Mouse (Mus musculus) thymus, adult 18-20 months (tissue): ENCODE measurements around the gene Stambp.
"Not testable (repeated sequence)": the region's sequence is repeated elsewhere in the genome, so short reads cannot be mapped to it uniquely, and the experiment has no call there.

Source experiments
- DNase-seq, 2 experiments: peaks; one replicate each; pipeline ENCODE4 v3.0.0; 2022; ENCODE audit warnings: mixed read lengths in 2 of 2

Gene Stambp

GRCm38 (mm10) chr6:83572671-83573070 is at the start of gene Stambp:
Gene Stambp, minus strand, starts transcription at chr6:83572729.
- peak in 1 of 2 experiments; percentile 21 for DNase-seq

DNA sequence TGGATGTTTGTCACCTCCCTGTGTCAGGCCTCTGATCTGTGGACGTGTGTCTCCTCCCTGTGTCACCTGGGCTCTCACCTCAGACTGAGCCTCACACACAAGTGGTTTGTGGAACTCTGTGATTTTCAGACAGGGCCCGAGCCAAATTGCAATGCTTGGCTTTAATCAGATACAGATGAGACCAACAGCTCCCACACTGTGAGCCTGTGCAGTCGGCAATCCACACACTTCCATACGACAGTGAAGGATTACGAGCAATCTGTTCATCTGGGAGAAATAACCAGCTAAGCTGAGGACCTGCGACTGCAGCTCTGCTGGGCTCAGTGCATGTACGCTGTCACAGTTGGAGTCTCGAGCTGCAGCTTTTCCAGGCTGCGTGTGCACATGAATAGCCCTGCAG is 47.4 kb upstream of the Stambp start:
- DNase-seq: no peak

- no peak for DNase-seq
These were observed 45.2 kb upstream of the Stambp start for GRCm38 (mm10) chr6:83617581-83618335.

DNA sequence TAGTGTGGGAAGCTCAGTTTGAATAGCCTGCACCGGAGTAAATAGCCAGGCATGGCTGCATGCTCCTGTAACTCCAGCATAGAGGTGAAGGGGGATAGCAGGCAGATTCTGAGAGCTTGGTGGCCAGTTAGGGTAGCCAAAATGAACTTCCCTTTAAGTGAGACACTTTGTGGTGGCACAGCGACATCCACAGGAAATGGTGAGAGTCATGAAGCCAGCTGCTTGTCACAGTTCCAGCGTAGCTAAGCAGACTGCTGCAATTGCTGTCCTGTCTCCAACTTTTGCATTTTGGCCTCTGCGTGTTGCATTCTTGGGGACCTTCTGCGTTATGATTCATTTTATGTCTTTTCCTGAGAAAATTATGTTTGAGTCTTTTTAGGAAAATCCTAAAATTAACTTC is 44.0 kb upstream of the Stambp start:
- no peak for DNase-seq

- DNase-seq: no peak
These were observed 41.9 kb upstream of the Stambp start for GRCm38 (mm10) chr6:83614469-83614868.

GRCm38 (mm10) chr6:83612976-83613375 is 40.4 kb upstream of the Stambp start:
- DNase-seq: no peak

GRCm38 (mm10) chr6:83599636-83600174 is 27.2 kb upstream of the Stambp start:
- no peak for DNase-seq

GRCm38 (mm10) chr6:83599060-83599550 is 26.6 kb upstream of the Stambp start:
- DNase-seq: no peak

- DNase-seq: peak in 1 of 2 experiments; percentile 25
These were observed 26.1 kb upstream of the Stambp start for GRCm38 (mm10) chr6:83598646-83599045.

- no peak for DNase-seq
These were observed 25.5 kb upstream of the Stambp start for GRCm38 (mm10) chr6:83597988-83598387.

- DNase-seq: no peak
These were observed 22.5 kb upstream of the Stambp start for GRCm38 (mm10) chr6:83595035-83595434.

DNA sequence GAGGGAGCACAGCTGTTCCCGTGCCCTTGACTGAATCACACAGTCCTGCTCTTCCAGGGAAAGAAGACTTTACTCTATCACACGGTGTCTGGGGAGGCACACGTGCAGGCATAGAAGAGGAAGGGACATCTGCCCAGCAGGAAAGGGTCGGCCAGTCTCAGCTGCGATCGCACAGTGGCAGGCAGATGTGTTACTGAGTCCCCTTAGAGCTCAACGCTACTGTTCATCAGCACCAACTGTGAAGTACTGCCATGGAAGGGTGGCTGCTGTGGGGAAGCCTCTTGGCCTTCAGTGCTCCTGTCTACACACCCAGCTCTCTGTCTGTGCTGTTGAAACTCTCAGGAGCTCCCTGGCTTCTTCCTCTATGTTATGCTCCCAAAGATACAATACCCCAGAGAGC is 21.4 kb upstream of the Stambp start:
- DNase-seq: no peak

GRCm38 (mm10) chr6:83592051-83592450 is 19.5 kb upstream of the Stambp start:
- DNase-seq: no peak

- DNase-seq: no peak
These were observed 17.8 kb upstream of the Stambp start for GRCm38 (mm10) chr6:83590301-83590700.

GRCm38 (mm10) chr6:83587191-83587590 is 14.7 kb upstream of the Stambp start:
- DNase-seq: not testable (repeated sequence)

DNA sequence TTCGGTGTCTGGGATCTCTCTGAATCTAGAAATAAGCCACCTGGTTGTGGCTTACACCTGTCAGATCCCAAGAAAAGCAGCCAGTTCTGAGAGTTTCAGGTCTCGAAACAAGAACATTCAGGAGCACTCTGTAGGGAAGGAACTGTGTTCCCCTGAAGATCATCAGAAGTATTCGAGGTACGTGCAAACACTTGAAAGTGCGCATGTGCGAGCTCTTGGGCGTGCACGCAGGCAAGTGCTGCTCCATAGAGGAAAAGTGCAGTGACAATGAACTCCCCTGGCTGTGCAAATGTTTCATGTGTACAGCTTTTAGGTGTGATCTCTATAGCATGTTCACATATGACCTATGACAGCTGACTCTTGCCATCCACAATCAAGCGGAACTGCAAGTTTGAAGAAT is 12.8 kb upstream of the Stambp start:
- DNase-seq: not testable (repeated sequence)

DNA sequence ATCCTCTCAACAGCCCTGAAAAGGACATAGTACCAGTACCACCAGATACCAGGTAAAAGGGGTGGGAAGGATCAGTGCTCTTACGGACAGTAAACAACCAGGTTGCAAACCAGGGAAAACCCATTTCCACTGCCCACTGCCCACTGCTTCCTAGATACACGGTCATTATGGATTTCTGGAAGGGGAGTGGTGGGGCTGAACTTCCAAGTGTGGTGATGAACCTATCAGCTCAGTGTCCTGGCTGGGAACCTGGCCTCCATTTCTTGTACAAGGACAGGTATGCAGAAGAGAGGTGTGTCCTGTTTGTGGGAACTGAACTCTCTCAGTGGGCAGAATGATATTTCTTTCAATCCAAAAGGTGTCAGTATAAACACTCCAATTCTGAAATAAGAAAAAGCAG is 11.1 kb upstream of the Stambp start:
- DNase-seq: no peak

- no peak for DNase-seq
These were observed 10.4 kb upstream of the Stambp start for GRCm38 (mm10) chr6:83582938-83583270.

GRCm38 (mm10) chr6:83582135-83582937 is 9.8 kb upstream of the Stambp start:
- no peak for DNase-seq

DNA sequence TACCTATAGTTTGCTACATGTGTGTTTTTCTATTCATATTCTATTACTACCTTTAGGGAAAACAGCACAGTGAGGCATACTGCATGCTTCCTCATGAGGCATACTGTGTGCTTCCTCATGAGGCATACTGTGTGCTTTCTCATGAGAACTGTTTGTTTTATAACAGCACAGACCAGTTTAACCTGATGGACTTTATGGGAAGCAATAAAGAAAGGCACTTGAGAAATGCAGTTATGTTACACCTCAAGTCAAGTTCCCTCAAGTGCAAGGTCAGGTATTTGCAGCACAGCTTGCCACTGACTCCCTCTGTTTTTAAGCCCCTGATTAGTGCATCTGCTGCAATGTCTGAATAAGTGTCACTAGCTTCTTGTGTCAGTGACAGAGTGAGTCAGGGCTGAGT is 5.0 kb upstream of the Stambp start:
- DNase-seq: no peak

DNA sequence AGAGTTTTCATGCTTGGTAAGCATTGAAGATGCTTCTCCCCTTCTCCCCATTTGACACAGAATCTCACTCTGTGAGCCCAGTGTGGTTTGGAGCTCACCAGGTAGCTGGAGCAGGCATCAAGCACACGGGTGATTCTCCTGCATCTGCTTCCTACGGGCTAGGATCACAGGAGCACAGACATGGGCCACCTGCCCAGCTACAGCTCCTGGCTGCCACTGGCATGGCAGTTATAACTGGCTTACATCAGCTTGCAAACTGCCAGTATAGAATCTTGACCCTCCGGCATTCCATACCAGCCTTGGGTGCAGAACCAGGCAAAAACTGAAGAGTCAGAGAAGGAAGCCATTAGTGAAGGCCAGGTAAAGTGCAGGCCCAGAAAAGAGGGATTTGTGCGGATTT is 3.1 kb upstream of the Stambp start:
- no peak for DNase-seq

DNA sequence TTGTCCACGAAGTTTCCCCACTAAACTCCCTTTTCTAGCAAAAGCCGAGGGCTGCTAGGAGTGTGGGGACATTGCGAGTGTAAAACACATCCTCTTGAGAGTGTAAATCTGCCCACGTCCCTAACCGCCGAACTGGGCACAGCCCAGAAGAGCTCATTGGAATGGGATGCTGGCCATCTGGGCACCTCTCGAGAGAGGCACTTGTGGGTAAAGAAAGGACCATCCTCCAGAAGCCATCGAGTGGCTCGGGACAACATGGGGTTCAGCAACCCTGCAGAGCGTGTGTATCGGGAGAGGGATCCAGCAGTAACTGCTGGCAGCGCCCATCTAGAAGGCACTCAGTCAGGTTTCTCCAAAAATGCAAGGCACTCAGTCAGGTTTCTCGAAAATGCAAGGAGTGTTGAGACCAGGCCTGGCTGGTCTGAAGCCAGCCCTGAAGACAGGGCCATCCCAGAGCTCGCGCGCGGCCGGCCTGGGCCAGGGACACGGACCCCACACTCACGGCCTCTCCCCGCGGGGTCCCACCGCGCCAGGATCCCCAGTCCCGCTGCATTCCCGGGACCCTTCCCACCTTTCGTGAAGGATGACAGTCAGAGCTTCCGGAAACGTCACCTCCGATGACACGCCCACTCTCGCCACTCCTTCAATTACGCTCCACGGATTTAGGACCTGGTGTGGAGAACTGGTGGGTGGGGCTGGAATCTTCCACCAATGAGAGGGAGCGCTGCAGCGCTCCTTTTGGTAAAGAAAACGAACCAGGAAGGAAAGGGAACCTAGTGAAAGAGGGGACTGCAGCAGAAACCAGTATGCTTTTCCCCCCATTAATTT is 475 bp downstream of the Stambp start:
- peak; percentile 78 to 85 for DNase-seq
